Mouse (Mus musculus) myocyte (in vitro differentiated cells): ENCODE results near the gene Has3. TPM values are rescaled to one million over a fixed set of nuclear protein-coding genes. Genes with fewer than 3 reads are reported as not detected.

Source experiments
- H3K27me3 ChIP-seq: one replicate; pipeline ENCODE4 v1.6.1; 2011; ENCODE audit not compliant: control insufficient read depth, insufficient read depth, insufficient read length
- H3K36me3 ChIP-seq: one replicate; pipeline ENCODE4 v1.6.1; 2011; ENCODE audit not compliant: control insufficient read depth, insufficient read depth
- H3K4me2 ChIP-seq: one replicate; pipeline ENCODE4 v1.6.1; 2011; ENCODE audit warnings: low read depth, control low read depth
- H3K4me3 ChIP-seq: one replicate; pipeline ENCODE4 v1.5.1; 2011; ENCODE audit warnings: mild to moderate bottlenecking, control low read depth, moderate library complexity
- H3K79me2 ChIP-seq: one replicate; pipeline ENCODE4 v1.6.1; 2011; ENCODE audit not compliant: control insufficient read depth, insufficient read depth
- H3ac ChIP-seq: one replicate; pipeline ENCODE4 v1.6.1; 2011; ENCODE audit not compliant: control insufficient read depth, insufficient read length
- CEBPB ChIP-seq: IDR thresholded peaks from 2 replicates; pipeline ENCODE4 v1.6.1; 2011; ENCODE audit warnings: mild to moderate bottlenecking, moderate library complexity; ENCODE audit not compliant: poor library complexity, insufficient read depth, severe bottlenecking
- E2F4 ChIP-seq: IDR thresholded peaks from one replicate; pipeline ENCODE4 v1.6.1; 2011; ENCODE audit warnings: mild to moderate bottlenecking, control low read depth, moderate library complexity; ENCODE audit not compliant: insufficient read depth
- MAX ChIP-seq: IDR thresholded peaks from one replicate; pipeline ENCODE4 v1.6.1; 2011; ENCODE audit warnings: low read depth, mild to moderate bottlenecking, control low read depth
- MYOD1 ChIP-seq, 3 experiments: IDR thresholded peaks; one replicate each; pipeline ENCODE4 v1.6.1; 2011; ENCODE audit warnings: control low read depth in 2 of 3, low read depth in 2 of 3, mild to moderate bottlenecking in 2 of 3, moderate library complexity in 1 of 3; ENCODE audit not compliant: insufficient read length in 2 of 3, control insufficient read depth in 1 of 3
- MYOG ChIP-seq, 3 experiments: IDR thresholded peaks; one replicate each; pipeline ENCODE4 v1.6.1; 2011; ENCODE audit warnings: control low read depth in 2 of 3, low read depth in 2 of 3, mild to moderate bottlenecking in 2 of 3; ENCODE audit not compliant: insufficient read length in 2 of 3, control insufficient read depth in 1 of 3, insufficient read depth in 1 of 3
- POLR2A ChIP-seq: IDR thresholded peaks from one replicate; pipeline ENCODE4 v1.6.1; 2011; ENCODE audit warnings: low read depth, mild to moderate bottlenecking, control low read depth, moderate library complexity; ENCODE audit not compliant: insufficient read length
- POLR2AphosphoS2 ChIP-seq: IDR thresholded peaks from one replicate; pipeline ENCODE4 v1.6.1; 2011; ENCODE audit warnings: low read depth, control low read depth; ENCODE audit not compliant: insufficient read length
- REST ChIP-seq: IDR thresholded peaks from one replicate; pipeline ENCODE4 v1.6.1; 2011; ENCODE audit warnings: mild to moderate bottlenecking, control low read depth, moderate library complexity; ENCODE audit not compliant: insufficient read depth, insufficient read length
- SRF ChIP-seq: IDR thresholded peaks from one replicate; pipeline ENCODE4 v1.6.1; 2011; ENCODE audit warnings: low read depth; ENCODE audit not compliant: control insufficient read depth, insufficient read length
- TCF12 ChIP-seq: IDR thresholded peaks from one replicate; pipeline ENCODE4 v1.6.1; 2011; ENCODE audit warnings: mild to moderate bottlenecking, control low read depth; ENCODE audit not compliant: poor library complexity, insufficient read depth, severe bottlenecking
- TCF3 ChIP-seq: IDR thresholded peaks from one replicate; pipeline ENCODE4 v1.6.1; 2011; ENCODE audit warnings: low read depth, control low read depth; ENCODE audit not compliant: insufficient read length
- USF1 ChIP-seq: IDR thresholded peaks from one replicate; pipeline ENCODE4 v1.6.1; 2011; ENCODE audit warnings: low read depth, mild to moderate bottlenecking, control low read depth, moderate library complexity
- polyA plus RNA-seq: library from polyadenylated mRNA; unstranded; fragments of >200 nt; fragmentation: generic; extraction: Trizol; gene quantifications from one replicate; pipeline ENCODE4 v1.2.1, GENCODE M21; 2012; ENCODE audit warnings: missing spikeins

Has3 gene
- polyA plus RNA-seq, 1 experiment = 0.12 TPM

- no peak overlapping the region for H3K4me2 ChIP-seq
- H3K36me3 ChIP-seq = peaks cover 10% of the 10 kb centered on the region
- H3ac ChIP-seq = no peak overlapping the region
- H3K79me2 ChIP-seq = peaks cover 70% of the 10 kb centered on the region
- no peak overlapping the region for H3K4me3 ChIP-seq
- no peaks in the 10 kb centered on the region for H3K27me3 ChIP-seq
- TF ChIP-seq CEBPB = no peak
- TF ChIP-seq POLR2AphosphoS2 = no peak
- no peak for TF ChIP-seq MAX
- no peak for TF ChIP-seq MYOD1 (IDR thresholded peaks at IDR 0.05; ENCODE audit: control insufficient read depth in 1 of 3, insufficient read length in 2 of 3, low read depth in 2 of 3)
- no peak for TF ChIP-seq MYOG (IDR thresholded peaks at IDR 0.05; ENCODE audit: control insufficient read depth in 1 of 3, insufficient read depth in 1 of 3, insufficient read length in 2 of 3, low read depth in 2 of 3)
- no peak for TF ChIP-seq REST
- TF ChIP-seq E2F4 = no peak
- no peak for TF ChIP-seq USF1
- no peak for TF ChIP-seq TCF12
- no peak for TF ChIP-seq SRF
- TF ChIP-seq POLR2A = no peak
- TF ChIP-seq TCF3 = no peak
These were observed 17.5 kb downstream of the Has3 start for GRCm38 (mm10) chr8:106887336-106888189.

GRCm38 (mm10) chr8:106888803-106889202 lies 18.8 kb downstream of the Has3 start:
- Histone ChIP-seq H3K4me2 (no peak overlapping the region), H3ac (no peak overlapping the region), H3K4me3 (no peak overlapping the region), H3K79me2 (peaks cover 77% of the 10 kb centered on the region), H3K36me3 (peaks cover 7% of the 10 kb centered on the region), H3K27me3 (no peaks in the 10 kb centered on the region)
- TF ChIP-seq TCF3 = no peak
- no peak for TF ChIP-seq SRF
- TF ChIP-seq TCF12 = no peak

GRCm38 (mm10) chr8:106892210-106892805 lies 22.3 kb downstream of the Has3 start:
- Histone ChIP-seq H3ac (peak overlapping the region; percentile 81), H3K4me2 (peak overlapping the region; percentile 77), H3K36me3 (peaks cover 11% of the 10 kb centered on the region), H3K27me3 (no peaks in the 10 kb centered on the region), H3K79me2 (peaks cover 83% of the 10 kb centered on the region), H3K4me3 (peak overlapping the region; percentile 68)
- TF ChIP-seq USF1 = peak; percentile 87
- no peak for TF ChIP-seq E2F4

GRCm38 (mm10) chr8:106892806-106893451 lies 22.9 kb downstream of the Has3 start:
- H3K4me2 ChIP-seq = peak overlapping the region; percentile 77
- no peak for TF ChIP-seq CEBPB
- peaks cover 15% of the 10 kb centered on the region for H3K36me3 ChIP-seq

GRCm38 (mm10) chr8:106893481-106894156 lies 23.6 kb downstream of the Has3 start, which contains the start of gene Utp4:
Gene Utp4, plus strand, starts transcription at chr8:106893636.
- H3K4me2 ChIP-seq = peak within 1 kb of the TSS; percentile 80
- no peaks in the 10 kb centered on the region for H3K27me3 ChIP-seq
- peaks cover 70% of the 10 kb centered on the region for H3K79me2 ChIP-seq
- peak within 1 kb of the TSS; percentile 81 for H3ac ChIP-seq
- peaks cover 22% of the 10 kb centered on the region for H3K36me3 ChIP-seq
- TF ChIP-seq POLR2A (peak; percentile 91), SRF (no peak), TCF3 (no peak), USF1 (peak; percentile 11), TCF12 (no peak), MYOG (IDR thresholded peaks at IDR 0.05; ENCODE audit: control insufficient read depth in 1 of 3, insufficient read depth in 1 of 3, insufficient read length in 2 of 3, low read depth in 2 of 3) (peak in 1 of 3 experiments; percentile 4), POLR2AphosphoS2 (peak; percentile 67), MYOD1 (IDR thresholded peaks at IDR 0.05; ENCODE audit: control insufficient read depth in 1 of 3, insufficient read length in 2 of 3, low read depth in 2 of 3) (no peak), E2F4 (peak; percentile 59)
- H3K4me3 ChIP-seq = peak within 1 kb of the TSS; percentile 68

More at GRCm38 (mm10) chr8:106892806-106893451, 22.9 kb downstream of the Has3 start:
- peak overlapping the region; percentile 81 for H3ac ChIP-seq
- no peaks in the 10 kb centered on the region for H3K27me3 ChIP-seq
- peaks cover 77% of the 10 kb centered on the region for H3K79me2 ChIP-seq
- H3K4me3 ChIP-seq = peak overlapping the region; percentile 68
